Mouse (Mus musculus) bone marrow, adult 2 months (tissue): Measurements from ENCODE around the gene Dag1. TPM values are rescaled to one million over a fixed set of nuclear protein-coding genes. Genes with fewer than 3 reads are reported as not detected.

ENCODE experiments used
- H3K27ac ChIP-seq: fragments of 200-500 bp; 2 replicates; pipeline ENCODE4 v1.5.1; 2012; ENCODE audit warnings: low read depth, mild to moderate bottlenecking, control low read depth, inconsistent platforms, low read length; ENCODE audit not compliant: control insufficient read depth, poor library complexity, insufficient read depth
- H3K4me1 ChIP-seq: fragments of 200-500 bp; 2 replicates; pipeline ENCODE4 v1.6.1; 2011; ENCODE audit warnings: low read length; ENCODE audit not compliant: control insufficient read depth, insufficient read depth
- H3K4me3 ChIP-seq: fragments of 200-500 bp; replicated peaks from 2 replicates; pipeline ENCODE3; 2011; ENCODE audit warnings: mild to moderate bottlenecking, low read depth, low read length, control low read depth; ENCODE audit not compliant: control insufficient read depth
- CTCF ChIP-seq: fragments of 200-500 bp; IDR thresholded peaks from 2 replicates; pipeline ENCODE4 v1.5.1; 2011; ENCODE audit warnings: low read length, control low read depth; ENCODE audit not compliant: control insufficient read depth, insufficient read depth
- POLR2A ChIP-seq: fragments of 200-500 bp; IDR thresholded peaks from 2 replicates; pipeline ENCODE4 v1.6.1; 2011; ENCODE audit warnings: low read depth, mild to moderate bottlenecking, control low read depth, low read length, borderline replicate concordance; ENCODE audit not compliant: control insufficient read depth
- WGBS: fragments of 180-500 bp; shearing (Covaris S2); methylation state at CpG from one replicate; pipeline ENCODE4 v1.1.7; 2018; 5-methylcytosine and 5-hydroxymethylcytosine counted together
- polyA plus RNA-seq: library from polyadenylated mRNA; stranded (reverse); fragments of >200 nt; gene quantifications from 2 replicates; pipeline ENCODE4 v1.2.4, GENCODE M21; 2011; ENCODE audit warnings: low replicate concordance; ENCODE audit not compliant: missing spikeins, insufficient read depth, insufficient read length

The Dag1 gene
- polyA plus RNA-seq, 1 experiment, result 2.6 TPM

GRCm38 (mm10) chr9:108225166-108225565 is 38.6 kb downstream of the Dag1 start:
- 76% methylated on average over 2 of the region's 2 CpGs for WGBS
- no peaks in the 10 kb centered on the region for H3K4me1 ChIP-seq
- no peak overlapping the region for H3K27ac ChIP-seq
- no peak overlapping the region for H3K4me3 ChIP-seq
- TF ChIP-seq CTCF, result no peak
- TF ChIP-seq POLR2A, result no peak

GRCm38 (mm10) chr9:108223633-108224032 is 40.1 kb downstream of the Dag1 start:
- H3K27ac ChIP-seq, result no peak overlapping the region
- TF ChIP-seq CTCF (no peak), POLR2A (no peak)
- no peak overlapping the region for H3K4me3 ChIP-seq
- whole genome bisulfite sequencing, result 89% methylated on average over 1 of the region's 1 CpGs
- H3K4me1 ChIP-seq, result no peaks in the 10 kb centered on the region

GRCm38 (mm10) chr9:108221566-108221965 is 42.2 kb downstream of the Dag1 start:
- Histone ChIP-seq H3K27ac (no peak overlapping the region), H3K4me1 (no peaks in the 10 kb centered on the region; the same call in 1 of the 2 replicates), H3K4me3 (no peak overlapping the region)
- WGBS, result 79% methylated on average over 3 of the region's 3 CpGs
- TF ChIP-seq CTCF, result no peak
- TF ChIP-seq POLR2A, result no peak

- H3K4me3 ChIP-seq, result no peak overlapping the region
- H3K4me1 ChIP-seq, result no peaks in the 10 kb centered on the region; the same call in 1 of the 2 replicates
- no peak overlapping the region for H3K27ac ChIP-seq
- no peak for TF ChIP-seq CTCF
- TF ChIP-seq POLR2A, result no peak
- WGBS, result 79% methylated on average over 1 of the region's 1 CpGs
Measured at GRCm38 (mm10) chr9:108220380-108220774, 43.4 kb downstream of the Dag1 start.

- H3K27ac ChIP-seq, result no peak overlapping the region
- no peaks in the 10 kb centered on the region; the same call in 1 of the 2 replicates for H3K4me1 ChIP-seq
Measured at GRCm38 (mm10) chr9:108219766-108220379, 43.9 kb downstream of the Dag1 start.

GRCm38 (mm10) chr9:108217936-108218543 is 45.7 kb downstream of the Dag1 start:
- WGBS, result 78% methylated on average over 11 of the region's 11 CpGs
- H3K27ac ChIP-seq, result no peak overlapping the region

More at GRCm38 (mm10) chr9:108219766-108220379, 43.9 kb downstream of the Dag1 start:
- H3K4me3 ChIP-seq, result no peak overlapping the region
- TF ChIP-seq POLR2A, result no peak
- TF ChIP-seq CTCF, result no peak
- WGBS, result 89% methylated on average over 12 of the region's 12 CpGs

GRCm38 (mm10) chr9:108217406-108217805 is 46.4 kb downstream of the Dag1 start:
- TF ChIP-seq CTCF (no peak), POLR2A (no peak)
- H3K27ac ChIP-seq, result no peak overlapping the region
- H3K4me3 ChIP-seq, result no peak overlapping the region
- H3K4me1 ChIP-seq, result no peaks in the 10 kb centered on the region; the same call in 1 of the 2 replicates
- WGBS, result 86% methylated on average over 3 of the region's 3 CpGs

More at GRCm38 (mm10) chr9:108217936-108218543, 45.7 kb downstream of the Dag1 start:
- Histone ChIP-seq H3K4me1 (no peaks in the 10 kb centered on the region; the same call in 1 of the 2 replicates), H3K4me3 (no peak overlapping the region)
- no peak for TF ChIP-seq CTCF
- no peak for TF ChIP-seq POLR2A

GRCm38 (mm10) chr9:108213105-108213504 is 50.7 kb downstream of the Dag1 start:
- 80% methylated on average over 7 of the region's 7 CpGs for WGBS
- no peak overlapping the region for H3K27ac ChIP-seq
- TF ChIP-seq CTCF, result no peak
- TF ChIP-seq POLR2A, result no peak

More at GRCm38 (mm10) chr9:108213105-108213504, 50.7 kb downstream of the Dag1 start:
- Histone ChIP-seq H3K4me3 (no peak overlapping the region), H3K4me1 (no peaks in the 10 kb centered on the region; the same call in 1 of the 2 replicates)
